Mouse (Mus musculus) CH12.LX (cell line): ENCODE measurements around the gene Shank1. TPM values are rescaled to one million over a fixed set of nuclear protein-coding genes. Genes with fewer than 3 reads are reported as not detected.

Source experiments
- DNase-seq: peaks from one replicate; pipeline ENCODE4 v3.0.0-alpha.2; 2013; ENCODE audit errors: extremely low read depth
- H3K27ac ChIP-seq: 2 replicates; pipeline ENCODE4 v1.5.1; 2012; ENCODE audit warnings: low read depth, mild to moderate bottlenecking, control low read depth, moderate library complexity; ENCODE audit not compliant: insufficient read depth
- H3K27me3 ChIP-seq: replicated peaks from 2 replicates; pipeline ENCODE3; 2012; ENCODE audit warnings: inconsistent platforms
- H3K36me3 ChIP-seq, 2 experiments: replicated peaks in 1 of 2; 2 replicates each; pipeline versions ENCODE3 to v1.6.1; 2012; ENCODE audit warnings: inconsistent platforms in 1 of 2, low read length in 1 of 2, mild to moderate bottlenecking in 1 of 2, mixed read lengths in 1 of 2, moderate library complexity in 1 of 2; ENCODE audit not compliant: control insufficient read depth in 1 of 2, insufficient read depth in 1 of 2
- H3K4me1 ChIP-seq, 2 experiments: 2 replicates each; pipeline ENCODE4 v1.6.1; 2012; ENCODE audit warnings: inconsistent platforms in 1 of 2, moderate library complexity in 1 of 2; ENCODE audit not compliant: insufficient read depth in 2 of 2, control insufficient read depth in 1 of 2
- H3K4me2 ChIP-seq: 2 replicates; pipeline ENCODE4 v1.6.1; 2012; ENCODE audit warnings: low read depth, mild to moderate bottlenecking, control low read depth; ENCODE audit not compliant: poor library complexity, insufficient read depth, severe bottlenecking
- H3K4me3 ChIP-seq, 3 experiments: fragments of 150-350 bp in 1 of 3; sonication (generic) in 1 of 3; replicated peaks in 1 of 3; 2 replicates each; pipeline versions ENCODE3 to v1.5.1; 2011 to 2012; ENCODE audit warnings: low read depth in 2 of 3, low read length in 2 of 3, mild to moderate bottlenecking in 2 of 3, moderate library complexity in 2 of 3, control low read depth in 1 of 3, improper control_type of control experiment in 1 of 3, inconsistent platforms in 1 of 3, mixed read lengths in 1 of 3; ENCODE audit not compliant: poor library complexity in 1 of 3
- H3K79me2 ChIP-seq: replicated peaks from 2 replicates; pipeline ENCODE4 v1.6.1; 2012; ENCODE audit warnings: mild to moderate bottlenecking, moderate library complexity; ENCODE audit not compliant: control insufficient read depth, poor library complexity, insufficient read depth, severe bottlenecking; ENCODE audit errors: extremely low read depth
- H3K9ac ChIP-seq: 2 replicates; pipeline ENCODE4 v1.6.1; 2012; ENCODE audit warnings: low read depth, mild to moderate bottlenecking, control low read depth, moderate library complexity; ENCODE audit not compliant: insufficient read depth
- H3K9me3 ChIP-seq: replicated peaks from 2 replicates; pipeline ENCODE3; 2012; ENCODE audit warnings: low read length, inconsistent platforms, mixed read lengths
- BHLHE40 ChIP-seq: IDR thresholded peaks from 2 replicates; pipeline ENCODE4 v1.6.1; 2011; ENCODE audit warnings: mild to moderate bottlenecking, low read depth, low read length, improper control_type of control experiment
- CHD1 ChIP-seq: IDR thresholded peaks from 2 replicates; pipeline ENCODE4 v1.6.1; 2012; ENCODE audit warnings: low read depth, low read length, improper control_type of control experiment, inconsistent platforms
- CHD2 ChIP-seq: IDR thresholded peaks from 2 replicates; pipeline ENCODE4 v1.6.1; 2011; ENCODE audit warnings: low read length, improper control_type of control experiment
- CTCF ChIP-seq, 2 experiments: IDR thresholded peaks in 1 of 2; conservative IDR thresholded peaks in 1 of 2; 2 replicates each; pipeline ENCODE4 v1.5.1; 2011 to 2012; ENCODE audit warnings: low read depth in 2 of 2, low read length in 2 of 2, improper control_type of control experiment in 1 of 2, inconsistent platforms in 1 of 2, mild to moderate bottlenecking in 1 of 2, moderate library complexity in 1 of 2
- EP300 ChIP-seq: IDR thresholded peaks from 2 replicates; pipeline ENCODE4 v1.6.1; 2011; ENCODE audit warnings: low read length, improper control_type of control experiment
- IRF4 ChIP-seq: IDR thresholded peaks from 2 replicates; pipeline ENCODE4 v1.6.1; 2014; ENCODE audit warnings: low read depth, mild to moderate bottlenecking, inconsistent platforms, low read length, improper control_type of control experiment
- JUN ChIP-seq: IDR thresholded peaks from 2 replicates; pipeline ENCODE4 v1.6.1; 2011; ENCODE audit warnings: low read depth, mild to moderate bottlenecking, low read length, improper control_type of control experiment, moderate library complexity; ENCODE audit not compliant: insufficient read depth
- KAT2A ChIP-seq: IDR thresholded peaks from 2 replicates; pipeline ENCODE4 v1.6.1; 2012; ENCODE audit warnings: low read length, improper control_type of control experiment, inconsistent platforms; ENCODE audit not compliant: insufficient replicate concordance
- MAFK ChIP-seq: IDR thresholded peaks from 2 replicates; pipeline ENCODE4 v1.6.1; 2011; ENCODE audit warnings: low read length, improper control_type of control experiment; ENCODE audit not compliant: insufficient replicate concordance
- MAX ChIP-seq: IDR thresholded peaks from 2 replicates; pipeline ENCODE4 v1.6.1; 2011; ENCODE audit warnings: low read length, improper control_type of control experiment
- MAZ ChIP-seq: IDR thresholded peaks from 2 replicates; pipeline ENCODE4 v1.6.1; 2012; ENCODE audit warnings: low read depth, mild to moderate bottlenecking, inconsistent platforms, low read length, improper control_type of control experiment, moderate library complexity
- MEF2A ChIP-seq: IDR thresholded peaks from 2 replicates; pipeline ENCODE4 v1.6.1; 2014; ENCODE audit warnings: low read depth, mild to moderate bottlenecking, inconsistent platforms, low read length, improper control_type of control experiment, borderline replicate concordance
- MXI1 ChIP-seq: IDR thresholded peaks from 2 replicates; pipeline ENCODE4 v1.6.1; 2011; ENCODE audit warnings: mild to moderate bottlenecking, low read depth, low read length, improper control_type of control experiment
- MYC ChIP-seq: IDR thresholded peaks from 2 replicates; pipeline ENCODE4 v1.6.1; 2011; ENCODE audit warnings: low read depth, mild to moderate bottlenecking, improper control_type of control experiment, low read length
- NELFE ChIP-seq: IDR thresholded peaks from 2 replicates; pipeline ENCODE4 v1.6.1; 2011; ENCODE audit warnings: low read depth, low read length, improper control_type of control experiment
- PAX5 ChIP-seq: IDR thresholded peaks from 2 replicates; pipeline ENCODE4 v1.6.1; 2012; ENCODE audit warnings: low read length, inconsistent platforms, mixed read lengths
- POLR2A ChIP-seq: IDR thresholded peaks from 2 replicates; pipeline ENCODE4 v1.6.1; 2011; ENCODE audit warnings: low read depth, mild to moderate bottlenecking, improper control_type of control experiment, low read length
- RAD21 ChIP-seq: IDR thresholded peaks from 2 replicates; pipeline ENCODE4 v1.6.1; 2011; ENCODE audit warnings: low read depth, mild to moderate bottlenecking, low read length, improper control_type of control experiment, moderate library complexity
- SIN3A ChIP-seq: IDR thresholded peaks from 2 replicates; pipeline ENCODE4 v1.6.1; 2012; ENCODE audit warnings: low read length, improper control_type of control experiment, inconsistent platforms
- TBP ChIP-seq: conservative IDR thresholded peaks from 2 replicates; pipeline ENCODE4 v1.6.1; 2011; ENCODE audit warnings: low read depth, low read length, improper control_type of control experiment
- TCF12 ChIP-seq: IDR thresholded peaks from 2 replicates; pipeline ENCODE4 v1.6.1; 2014; ENCODE audit warnings: low read depth, mild to moderate bottlenecking, inconsistent platforms, low read length, improper control_type of control experiment
- UBTF ChIP-seq: IDR thresholded peaks from 2 replicates; pipeline ENCODE4 v1.6.1; 2012; ENCODE audit warnings: low read depth, mild to moderate bottlenecking, inconsistent platforms, low read length, improper control_type of control experiment, moderate library complexity
- ZNF384 ChIP-seq: IDR thresholded peaks from 2 replicates; pipeline ENCODE4 v1.6.1; 2012; ENCODE audit warnings: low read depth, low read length, improper control_type of control experiment, inconsistent platforms
- dilution Hi-C: fragments of 300-500 bp; cut with MboI; formaldehyde crosslinking; loops from 2 replicates; pipeline ENCODE4 v1.14.3; 2020; ENCODE audit warnings: low sequenced_read_pairs; ENCODE audit not compliant: extremely low pct_unique_long_range_greater_than_20kb, extremely low pct_ligation_motif_present
- in situ Hi-C: fragments of 300-500 bp; cut with MboI; formaldehyde crosslinking; loops from 3 replicates; pipeline ENCODE4 v1.14.3; 2019; ENCODE audit warnings: low sequenced_read_pairs, low pct_ligation_motif_present, low pct_unique_long_range_greater_than_20kb, mixed read lengths
- polyA plus RNA-seq: library from polyadenylated mRNA; unstranded; fragments of >175 nt; gene quantifications from 2 replicates; pipeline ENCODE4 v1.2.1, GENCODE M21; 2012; ENCODE audit warnings: low read depth; ENCODE audit not compliant: insufficient read length
- total RNA-seq, 2 experiments: library from RNA; depleted of rRNA; stranded (reverse); fragments of 300-350 nt in 1 of 2; fragments of >200 nt in 1 of 2; gene quantifications; 2 replicates each; pipeline ENCODE4 v1.2.3; 2012 to 2014

Shank1 gene
- total and polyA plus RNA-seq, 3 experiments = under 0.01 to 0.07 TPM; not detected in 1

DNA sequence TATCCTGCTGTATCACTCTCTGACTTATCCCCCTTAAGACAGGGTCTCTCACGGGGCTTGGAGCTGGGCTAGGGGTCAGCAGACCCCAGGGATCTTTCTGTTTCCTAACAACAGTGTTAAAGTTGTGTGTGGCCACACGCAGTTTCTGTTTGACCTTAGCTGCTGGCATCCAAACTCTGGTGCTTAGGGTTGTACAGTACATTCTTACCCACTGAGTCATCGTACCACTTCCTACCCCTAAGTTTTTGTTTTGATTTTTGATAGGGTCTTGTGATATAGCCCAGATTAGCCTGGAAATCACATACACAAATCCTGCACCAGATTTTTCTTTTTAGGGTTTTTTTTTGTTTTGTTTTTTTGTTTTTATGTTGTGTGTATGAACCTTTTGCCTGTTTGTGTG lies 22.3 kb downstream of the Shank1 start:
- H3K9ac ChIP-seq = no peak overlapping the region
- H3K4me1 ChIP-seq = no peaks in the 10 kb centered on the region
- dilution Hi-C loops = no loop called here
- TF ChIP-seq CHD1 (no peak), CHD2 (no peak), KAT2A (no peak), IRF4 (no peak), JUN (no peak), RAD21 (no peak), CTCF (conservative IDR thresholded peaks at IDR 0.05 in 1 of 2, IDR thresholded peaks at IDR 0.05 in 1 of 2; ENCODE audit: low read depth in 2 of 2, low read length in 2 of 2) (no peak), MAFK (no peak)
- no peaks in the 10 kb centered on the region for H3K79me2 ChIP-seq
- H3K27me3 ChIP-seq = peaks cover 75% of the 10 kb centered on the region
- H3K27ac ChIP-seq = no peak overlapping the region
- in situ Hi-C loops = no loop called here
- no peak overlapping the region for H3K4me3 ChIP-seq
- no peak for DNase-seq
- H3K9me3 ChIP-seq = peaks cover 2% of the 10 kb centered on the region
- no peaks in the 10 kb centered on the region for H3K36me3 ChIP-seq
- no peak overlapping the region for H3K4me2 ChIP-seq

DNA sequence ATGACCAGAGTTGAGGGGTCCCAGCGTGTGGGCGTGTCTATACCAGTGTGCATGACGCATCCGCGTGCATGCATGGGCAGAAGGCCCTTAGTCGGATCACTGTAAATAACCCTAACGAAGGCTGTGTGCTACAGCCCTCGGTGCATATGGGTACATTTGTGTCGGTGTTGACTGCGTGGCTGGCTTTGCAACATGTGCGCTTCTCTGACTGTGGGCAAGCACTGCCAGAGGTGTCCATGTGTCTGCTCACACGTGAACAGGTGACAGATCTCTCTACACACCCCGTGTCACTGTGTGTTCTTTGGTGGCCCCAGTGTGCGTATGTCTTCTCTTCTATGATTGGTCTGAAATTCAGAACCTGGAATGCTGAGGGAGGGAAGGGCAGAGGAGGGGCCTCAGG lies 24.1 kb downstream of the Shank1 start:
- dilution Hi-C loops = no loop called here
- H3K27me3 ChIP-seq = peaks cover 78% of the 10 kb centered on the region
- DNase-seq = no peak
- H3K4me2 ChIP-seq = no peak overlapping the region
- no peak overlapping the region for H3K27ac ChIP-seq
- no peak overlapping the region for H3K9ac ChIP-seq
- TF ChIP-seq MAX = no peak
- TF ChIP-seq MAZ = no peak
- TF ChIP-seq CHD1 = no peak
- no peak for TF ChIP-seq SIN3A
- no peak for TF ChIP-seq NELFE
- TF ChIP-seq ZNF384 = no peak
- no peak for TF ChIP-seq CTCF (conservative IDR thresholded peaks at IDR 0.05 in 1 of 2, IDR thresholded peaks at IDR 0.05 in 1 of 2; ENCODE audit: low read depth in 2 of 2, low read length in 2 of 2)
- no peak for TF ChIP-seq MYC
- TF ChIP-seq EP300 = no peak
- no peak for TF ChIP-seq TBP
- TF ChIP-seq RAD21 = no peak
- no peak for TF ChIP-seq UBTF
- no peak for TF ChIP-seq TCF12
- no peak for TF ChIP-seq MAFK
- no peak for TF ChIP-seq PAX5
- no peak for TF ChIP-seq MXI1
- no peak for TF ChIP-seq MEF2A
- no peak for TF ChIP-seq JUN
- TF ChIP-seq POLR2A = no peak
- TF ChIP-seq BHLHE40 = no peak
- no peak overlapping the region for H3K4me3 ChIP-seq
- no peaks in the 10 kb centered on the region for H3K36me3 ChIP-seq
- H3K9me3 ChIP-seq = peaks cover 2% of the 10 kb centered on the region
- no peaks in the 10 kb centered on the region for H3K79me2 ChIP-seq
- in situ Hi-C loops = no loop called here
- H3K4me1 ChIP-seq = no peaks in the 10 kb centered on the region
